Mouse (Mus musculus): ENCODE results near the gene Coro1b. TPM values are rescaled to one million over a fixed set of nuclear protein-coding genes. Genes with fewer than 3 reads are reported as not detected.

Coro1b gene
- total and polyA plus RNA-seq, 3 experiments = 179 to 265 (median 194) TPM

GRCm38 (mm10) chr19:4183689-4184088, 35.3 kb downstream of the Coro1b start:
- H3K9ac ChIP-seq (ENCODE audit: insufficient read depth, low read depth) = no peak overlapping the region
- peaks cover 3% of the 10 kb centered on the region; the same call in 1 of the 2 replicates for H3K79me2 ChIP-seq (replicated peaks; ENCODE audit: control insufficient read depth, extremely low read depth, insufficient read depth, poor library complexity, severe bottlenecking)
- TF ChIP-seq POLR2AphosphoS2 (IDR thresholded peaks at IDR 0.05; ENCODE audit: low read depth, low read length) (no peak), NELFE (IDR thresholded peaks at IDR 0.05; ENCODE audit: low read depth, low read length) (no peak), RAD21 (IDR thresholded peaks at IDR 0.05; ENCODE audit: low read depth, low read length) (no peak), MYC (IDR thresholded peaks at IDR 0.05; ENCODE audit: low read depth, low read length) (no peak)
- dilution Hi-C loops (cut with MboI; ENCODE audit: extremely low pct_ligation_motif_present, extremely low pct_unique_long_range_greater_than_20kb, low sequenced_read_pairs) (no loop called here), in situ Hi-C loops (cut with MboI; ENCODE audit: low pct_ligation_motif_present, low pct_unique_long_range_greater_than_20kb, low sequenced_read_pairs) (no loop called here)
- DNase-seq (ENCODE audit: extremely low read depth) = no peak
- H3K36me3 ChIP-seq (replicated peaks in 1 of 2; ENCODE audit: control insufficient read depth in 1 of 2, insufficient read depth in 1 of 2, low read length in 1 of 2) = peaks cover 71 to 95% of the 10 kb centered on the region in 2 experiments
- no peaks in the 10 kb centered on the region for H3K9me3 ChIP-seq (replicated peaks; ENCODE audit: low read length)
- H3K4me3 ChIP-seq (replicated peaks in 1 of 3; ENCODE audit: low read depth in 2 of 3, low read length in 2 of 3, poor library complexity in 1 of 3) = no peak overlapping the region
- H3K4me2 ChIP-seq (ENCODE audit: insufficient read depth, low read depth, poor library complexity, severe bottlenecking) = no peak overlapping the region
- H3K27ac ChIP-seq (ENCODE audit: insufficient read depth, low read depth) = no peak overlapping the region
- peaks cover 17 to 71% of the 10 kb centered on the region in 2 experiments for H3K4me1 ChIP-seq (ENCODE audit: control insufficient read depth in 1 of 2, insufficient read depth in 2 of 2)
- no peaks in the 10 kb centered on the region for H3K27me3 ChIP-seq (replicated peaks)

DNA sequence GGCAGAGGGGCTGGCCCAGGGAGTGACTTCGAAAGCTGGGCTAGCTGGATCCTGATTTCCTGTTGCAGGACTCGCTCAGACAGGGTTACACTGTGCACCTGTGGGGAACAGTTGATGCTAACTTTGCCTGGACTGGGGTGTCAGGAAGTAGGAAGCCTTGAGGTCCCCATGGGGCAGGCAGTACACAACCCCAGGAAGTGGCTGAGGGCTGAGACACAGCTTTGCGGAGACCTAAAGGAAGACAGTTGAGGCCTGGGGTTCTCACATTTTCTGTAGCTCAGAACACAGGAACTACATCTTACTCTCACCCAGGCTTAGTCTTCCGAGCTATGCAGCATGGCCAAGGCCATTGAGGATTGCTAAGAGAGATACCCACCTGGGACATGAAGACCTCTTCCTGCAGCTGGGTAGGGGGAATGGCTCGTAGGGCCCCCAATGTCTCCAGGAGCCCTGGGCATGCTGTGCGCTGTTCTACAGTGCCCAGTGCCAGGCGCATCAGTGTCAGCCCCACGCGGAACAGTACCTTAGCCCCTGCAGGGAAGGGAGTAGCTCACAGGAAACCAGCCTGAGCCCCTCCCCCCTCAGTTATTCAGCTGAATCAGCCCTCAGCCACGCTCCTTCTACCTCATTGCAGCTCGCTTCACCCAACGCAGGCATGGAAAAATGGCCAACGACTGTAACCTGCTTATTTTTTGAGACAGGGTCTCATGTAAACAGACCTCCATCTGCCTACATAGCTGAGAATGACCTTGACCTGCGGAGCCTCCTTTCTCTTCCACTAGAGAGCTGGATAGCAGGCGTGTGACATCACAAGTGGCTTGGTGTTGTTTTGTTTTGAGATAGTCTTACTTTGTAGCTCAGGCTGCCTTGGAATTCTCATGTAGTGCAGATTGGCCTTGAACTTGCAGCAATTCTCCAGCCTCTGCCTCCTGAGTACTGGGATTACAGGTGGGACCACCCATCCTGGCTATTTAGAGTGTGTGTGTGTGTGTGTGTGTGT, 36.9 kb downstream of the Coro1b start:
- Histone ChIP-seq H3K36me3 (replicated peaks in 1 of 2; ENCODE audit: control insufficient read depth in 1 of 2, insufficient read depth in 1 of 2, low read length in 1 of 2) (peaks cover 70 to 88% of the 10 kb centered on the region in 2 experiments), H3K79me2 (replicated peaks; ENCODE audit: control insufficient read depth, extremely low read depth, insufficient read depth, poor library complexity, severe bottlenecking) (peaks cover 19% of the 10 kb centered on the region), H3K4me2 (ENCODE audit: insufficient read depth, low read depth, poor library complexity, severe bottlenecking) (no peak overlapping the region), H3K4me1 (ENCODE audit: control insufficient read depth in 1 of 2, insufficient read depth in 2 of 2) (peaks cover 28 to 80% of the 10 kb centered on the region in 2 experiments), H3K27ac (ENCODE audit: insufficient read depth, low read depth) (peak overlapping the region; percentile 67), H3K27me3 (replicated peaks) (no peaks in the 10 kb centered on the region), H3K9me3 (replicated peaks; ENCODE audit: low read length) (no peaks in the 10 kb centered on the region), H3K9ac (ENCODE audit: insufficient read depth, low read depth) (no peak overlapping the region), H3K4me3 (replicated peaks in 1 of 3; ENCODE audit: low read depth in 2 of 3, low read length in 2 of 3, poor library complexity in 1 of 3) (peak overlapping the region in 1 of 3 experiments; percentile 9)
- dilution Hi-C loops (cut with MboI; ENCODE audit: extremely low pct_ligation_motif_present, extremely low pct_unique_long_range_greater_than_20kb, low sequenced_read_pairs) (no loop called here), in situ Hi-C loops (cut with MboI; ENCODE audit: low pct_ligation_motif_present, low pct_unique_long_range_greater_than_20kb, low sequenced_read_pairs) (no loop called here)
- TF ChIP-seq NELFE (IDR thresholded peaks at IDR 0.05; ENCODE audit: low read depth, low read length) (no peak), ELF1 (IDR thresholded peaks at IDR 0.05; ENCODE audit: low read depth, low read length) (peak; percentile 41)
- DNase-seq (ENCODE audit: extremely low read depth) = peak; percentile 61

- H3K36me3 ChIP-seq (replicated peaks in 1 of 2; ENCODE audit: control insufficient read depth in 1 of 2, insufficient read depth in 1 of 2, low read length in 1 of 2) = peaks cover 55 to 69% of the 10 kb centered on the region in 2 experiments
- peak overlapping the region in 1 of 3 experiments; percentile 41 for H3K4me3 ChIP-seq (replicated peaks in 1 of 3; ENCODE audit: low read depth in 2 of 3, low read length in 2 of 3, poor library complexity in 1 of 3)
- peaks cover 23% of the 10 kb centered on the region for H3K79me2 ChIP-seq (replicated peaks; ENCODE audit: control insufficient read depth, extremely low read depth, insufficient read depth, poor library complexity, severe bottlenecking)
- H3K27me3 ChIP-seq (replicated peaks) = no peaks in the 10 kb centered on the region
- H3K27ac ChIP-seq (ENCODE audit: insufficient read depth, low read depth) = 0 out of 2 replicates have a peak overlapping the region, but pooled peaks have one; percentile 2
- peak overlapping the region; percentile 18 for H3K4me2 ChIP-seq (ENCODE audit: insufficient read depth, low read depth, poor library complexity, severe bottlenecking)
- no peak for DNase-seq (ENCODE audit: extremely low read depth)
- H3K9me3 ChIP-seq (replicated peaks; ENCODE audit: low read length) = no peaks in the 10 kb centered on the region
- H3K9ac ChIP-seq (ENCODE audit: insufficient read depth, low read depth) = no peak overlapping the region
- peaks cover 27 to 71% of the 10 kb centered on the region in 2 experiments for H3K4me1 ChIP-seq (ENCODE audit: control insufficient read depth in 1 of 2, insufficient read depth in 2 of 2)
- dilution Hi-C loops (cut with MboI; ENCODE audit: extremely low pct_ligation_motif_present, extremely low pct_unique_long_range_greater_than_20kb, low sequenced_read_pairs) (no loop called here), in situ Hi-C loops (cut with MboI; ENCODE audit: low pct_ligation_motif_present, low pct_unique_long_range_greater_than_20kb, low sequenced_read_pairs) (no loop called here)
- TF ChIP-seq JUN (IDR thresholded peaks at IDR 0.05; ENCODE audit: insufficient read depth, low read depth, low read length) = no peak
- TF ChIP-seq E2F4 (IDR thresholded peaks at IDR 0.05; ENCODE audit: insufficient replicate concordance, low read depth, low read length) = no peak
- TF ChIP-seq RAD21 (IDR thresholded peaks at IDR 0.05; ENCODE audit: low read depth, low read length) = no peak
- no peak for TF ChIP-seq TCF12 (IDR thresholded peaks at IDR 0.05; ENCODE audit: low read depth, low read length)
- TF ChIP-seq NELFE (IDR thresholded peaks at IDR 0.05; ENCODE audit: low read depth, low read length) = no peak
- TF ChIP-seq EP300 (IDR thresholded peaks at IDR 0.05; ENCODE audit: low read length) = no peak
- TF ChIP-seq CHD2 (IDR thresholded peaks at IDR 0.05; ENCODE audit: low read length) = no peak
- TF ChIP-seq MYC (IDR thresholded peaks at IDR 0.05; ENCODE audit: low read depth, low read length) = no peak
- no peak for TF ChIP-seq MEF2A (IDR thresholded peaks at IDR 0.05; ENCODE audit: borderline replicate concordance, low read depth, low read length)
- TF ChIP-seq PAX5 (IDR thresholded peaks at IDR 0.05; ENCODE audit: low read length) = no peak
- TF ChIP-seq SIN3A (IDR thresholded peaks at IDR 0.05; ENCODE audit: low read length) = no peak
- no peak for TF ChIP-seq ZNF384 (IDR thresholded peaks at IDR 0.05; ENCODE audit: low read depth, low read length)
- TF ChIP-seq USF1 (IDR thresholded peaks at IDR 0.05; ENCODE audit: low read depth, low read length) = no peak
- TF ChIP-seq USF2 (conservative IDR thresholded peaks at IDR 0.05; ENCODE audit: low read depth, low read length) = no peak
- TF ChIP-seq MAFK (IDR thresholded peaks at IDR 0.05; ENCODE audit: insufficient replicate concordance, low read length) = no peak
These were observed 38.9 kb downstream of the Coro1b start for GRCm38 (mm10) chr19:4187303-4187702.
